Mouse (Mus musculus) bone marrow, adult 2 months (tissue): ENCODE measurements at regions not wholly inside any gene's neighbourhood (a gene's known extent, or its start where the extent isn't known, plus 50 kb on each side); places are given as distances from the start of the nearest gene placed in this dataset.

Source experiments
- H3K27ac ChIP-seq: fragments of 200-500 bp; 2 replicates; pipeline ENCODE4 v1.5.1; 2012; ENCODE audit warnings: low read depth, mild to moderate bottlenecking, control low read depth, inconsistent platforms, low read length; ENCODE audit not compliant: control insufficient read depth, poor library complexity, insufficient read depth
- H3K4me1 ChIP-seq: fragments of 200-500 bp; 2 replicates; pipeline ENCODE4 v1.6.1; 2011; ENCODE audit warnings: low read length; ENCODE audit not compliant: control insufficient read depth, insufficient read depth
- H3K4me3 ChIP-seq: fragments of 200-500 bp; replicated peaks from 2 replicates; pipeline ENCODE3; 2011; ENCODE audit warnings: mild to moderate bottlenecking, low read depth, low read length, control low read depth; ENCODE audit not compliant: control insufficient read depth
- CTCF ChIP-seq: fragments of 200-500 bp; IDR thresholded peaks from 2 replicates; pipeline ENCODE4 v1.5.1; 2011; ENCODE audit warnings: low read length, control low read depth; ENCODE audit not compliant: control insufficient read depth, insufficient read depth
- POLR2A ChIP-seq: fragments of 200-500 bp; IDR thresholded peaks from 2 replicates; pipeline ENCODE4 v1.6.1; 2011; ENCODE audit warnings: low read depth, mild to moderate bottlenecking, control low read depth, low read length, borderline replicate concordance; ENCODE audit not compliant: control insufficient read depth
- WGBS: fragments of 180-500 bp; shearing (Covaris S2); methylation state at CpG from one replicate; pipeline ENCODE4 v1.1.7; 2018; 5-methylcytosine and 5-hydroxymethylcytosine counted together

DNA sequence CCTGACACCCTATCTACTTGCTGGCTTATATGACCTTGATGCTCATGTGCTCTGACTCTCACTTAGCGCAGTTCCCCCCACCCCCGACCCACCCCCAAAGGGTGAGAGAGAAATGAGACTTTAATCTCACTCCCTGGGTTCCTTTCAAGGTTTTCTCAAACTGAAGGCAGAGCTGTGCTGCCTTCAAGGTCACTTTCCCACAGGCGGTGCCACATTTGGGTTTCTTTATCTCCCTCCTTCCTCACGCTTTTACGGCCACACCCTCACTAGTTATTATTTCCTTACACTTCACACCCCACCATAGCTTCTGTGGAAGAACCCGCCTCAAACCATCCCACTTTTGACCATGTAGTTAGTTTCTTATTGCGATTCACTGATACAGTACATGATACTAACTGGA lies 244.1 kb upstream of the Nr5a2 start:
- H3K27ac ChIP-seq: no peak overlapping the region
- no peaks in the 10 kb centered on the region for H3K4me1 ChIP-seq

GRCm38 (mm10) chr1:137203512-137203911 lies 243.3 kb upstream of the Nr5a2 start:
- no peaks in the 10 kb centered on the region for H3K4me1 ChIP-seq
- WGBS: 32% methylated on average over 8 of the region's 8 CpGs
- TF ChIP-seq CTCF (no peak), POLR2A (no peak)
- no peak overlapping the region for H3K4me3 ChIP-seq
- no peak overlapping the region for H3K27ac ChIP-seq

More for the DNA sequence above, 244.1 kb upstream of the Nr5a2 start:
- H3K4me3 ChIP-seq: no peak overlapping the region
- TF ChIP-seq POLR2A: no peak
- TF ChIP-seq CTCF: no peak
- 66% methylated on average over 7 of the region's 7 CpGs for WGBS

- Histone ChIP-seq H3K4me1 (no peaks in the 10 kb centered on the region), H3K27ac (no peak overlapping the region), H3K4me3 (no peak overlapping the region)
- WGBS: 85% methylated on average over 11 of the region's 11 CpGs
- TF ChIP-seq CTCF (no peak), POLR2A (no peak)
Measured at GRCm38 (mm10) chr1:137200931-137201330, 240.7 kb upstream of the Nr5a2 start.

- TF ChIP-seq CTCF (no peak), POLR2A (no peak)
- H3K4me3 ChIP-seq: no peak overlapping the region
- H3K4me1 ChIP-seq: no peaks in the 10 kb centered on the region
- H3K27ac ChIP-seq: no peak overlapping the region
Measured at GRCm38 (mm10) chr1:137195962-137196361, 235.7 kb upstream of the Nr5a2 start.

DNA sequence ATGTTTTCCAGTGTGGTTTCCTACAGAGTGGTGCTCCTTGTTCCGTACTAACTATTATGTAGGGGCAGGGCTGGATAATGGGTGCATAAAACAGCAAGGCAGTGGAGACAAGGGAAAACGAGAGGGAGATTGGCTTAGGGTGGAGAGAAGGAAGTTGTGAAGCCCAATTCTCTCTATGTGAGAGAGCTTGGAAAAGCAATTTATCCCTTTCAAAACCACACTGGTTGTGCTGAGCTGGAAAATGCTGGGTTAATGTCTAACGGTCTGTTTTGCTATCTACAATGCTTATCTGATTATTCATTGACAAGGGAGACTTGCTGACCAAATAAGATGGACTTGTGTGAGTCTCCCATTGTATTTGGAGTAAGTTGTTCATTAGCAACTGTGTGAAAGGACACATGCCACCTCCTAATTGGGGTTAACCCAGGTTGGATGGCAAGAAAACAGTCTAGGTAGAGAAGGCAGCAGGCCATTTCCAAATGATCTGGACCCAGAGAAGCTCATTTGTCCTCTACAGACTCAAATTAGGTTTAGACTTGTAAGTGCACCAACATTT lies 234.9 kb upstream of the Nr5a2 start:
- no peak overlapping the region for H3K4me3 ChIP-seq
- no peaks in the 10 kb centered on the region for H3K4me1 ChIP-seq
- no peak for TF ChIP-seq POLR2A
- TF ChIP-seq CTCF: no peak
- 74% methylated on average over 3 of the region's 3 CpGs for WGBS
- no peak overlapping the region for H3K27ac ChIP-seq

DNA sequence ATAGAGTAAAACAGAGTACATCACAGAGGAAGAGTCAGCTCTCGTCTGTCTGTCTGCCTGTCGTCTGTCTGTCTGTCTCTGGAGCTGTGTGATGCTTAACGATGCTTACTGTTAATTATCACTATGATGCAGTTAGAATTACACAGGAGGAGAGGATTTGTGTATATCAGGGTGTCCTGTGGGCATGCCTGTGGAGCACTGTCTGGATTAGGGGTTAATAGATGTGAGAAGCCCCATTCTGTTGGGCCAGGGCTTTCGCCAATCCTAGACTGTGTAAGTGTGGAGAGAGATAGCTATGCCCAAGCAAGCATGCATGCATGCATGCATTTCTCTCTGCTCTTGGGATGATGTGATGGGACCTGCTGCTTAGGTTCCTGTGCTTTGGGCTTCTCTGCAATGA lies 218.0 kb upstream of the Nr5a2 start:
- TF ChIP-seq CTCF: no peak
- no peak for TF ChIP-seq POLR2A
- H3K4me1 ChIP-seq: no peaks in the 10 kb centered on the region
- 84% methylated on average over 4 of the region's 4 CpGs for WGBS
- H3K4me3 ChIP-seq: no peak overlapping the region
- H3K27ac ChIP-seq: no peak overlapping the region

DNA sequence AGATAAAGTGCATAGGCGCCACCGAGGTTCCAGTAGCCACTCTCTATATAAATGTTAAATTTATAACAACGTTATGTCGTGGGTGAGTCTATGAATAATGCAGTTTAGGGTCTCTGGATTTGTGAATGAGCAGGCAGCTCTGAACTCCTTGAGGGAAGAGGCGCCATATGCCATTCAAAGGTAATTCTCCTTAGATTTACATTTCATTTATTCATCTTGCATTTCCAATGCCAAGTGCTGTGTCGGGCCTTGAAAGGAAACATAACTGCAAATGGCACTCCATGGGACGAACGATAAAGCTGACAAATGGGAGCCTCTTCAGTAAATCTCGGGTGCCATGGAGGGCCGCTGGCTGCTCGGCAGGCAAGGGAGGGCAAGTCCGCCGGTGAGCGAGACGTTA lies 216.4 kb upstream of the Nr5a2 start:
- no peak overlapping the region for H3K27ac ChIP-seq
- no peak overlapping the region for H3K4me3 ChIP-seq
- TF ChIP-seq CTCF (no peak), POLR2A (no peak)
- WGBS: 82% methylated on average over 15 of the region's 15 CpGs
- H3K4me1 ChIP-seq: no peaks in the 10 kb centered on the region

DNA sequence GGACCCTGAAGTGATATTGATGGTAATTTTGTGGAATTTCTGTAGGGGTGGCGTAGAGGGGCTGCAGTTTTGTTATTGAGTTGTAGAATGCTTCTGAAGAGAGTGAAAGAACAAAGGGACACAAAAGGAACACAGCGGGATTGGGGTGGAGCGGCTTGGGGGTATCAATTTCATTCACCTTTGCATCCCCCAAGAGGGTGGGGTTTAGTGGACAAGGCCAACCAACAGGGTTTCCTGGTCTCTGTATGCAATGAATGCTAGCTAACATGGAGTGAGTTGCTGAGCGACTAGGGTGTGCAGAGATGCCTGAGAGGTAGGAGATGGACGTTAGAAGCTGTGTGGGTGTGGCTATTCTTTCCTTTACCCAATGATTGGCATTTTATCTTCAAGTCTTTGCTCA lies 213.8 kb upstream of the Nr5a2 start:
- no peaks in the 10 kb centered on the region for H3K4me1 ChIP-seq
- TF ChIP-seq CTCF: no peak
- TF ChIP-seq POLR2A: no peak
- no peak overlapping the region for H3K27ac ChIP-seq
- WGBS: 72% methylated on average over 5 of the region's 5 CpGs
- H3K4me3 ChIP-seq: no peak overlapping the region

DNA sequence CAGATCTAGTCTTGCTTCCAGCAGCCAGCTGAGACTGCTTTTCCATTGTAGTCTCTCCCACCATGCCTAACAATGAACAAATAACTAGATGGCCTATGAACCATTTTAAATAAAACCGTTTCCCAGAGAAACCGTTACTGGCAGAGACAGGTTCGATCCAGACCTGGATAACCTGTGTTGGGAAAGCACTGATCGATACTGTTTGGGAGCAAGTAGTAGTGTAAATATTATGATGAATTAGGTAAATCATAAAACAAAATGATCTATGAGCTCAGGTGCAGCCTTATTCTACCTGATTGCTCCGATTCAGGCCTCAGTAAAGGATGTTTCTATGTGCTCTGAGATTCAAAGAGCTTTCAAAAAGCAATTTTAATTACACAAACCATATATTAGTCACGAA lies 211.9 kb upstream of the Nr5a2 start:
- Histone ChIP-seq H3K27ac (no peak overlapping the region), H3K4me3 (no peak overlapping the region), H3K4me1 (no peaks in the 10 kb centered on the region)
- TF ChIP-seq CTCF: no peak
- TF ChIP-seq POLR2A: no peak
- 83% methylated on average over 6 of the region's 6 CpGs for WGBS
